Mouse (Mus musculus) heart, adult 8-10 months (tissue): ENCODE data around the gene Pcbp4. TPM values are rescaled to one million over a fixed set of nuclear protein-coding genes. Genes with fewer than 3 reads are reported as not detected.

Source experiments
- DNase-seq: peaks from one replicate; pipeline ENCODE4 v3.0.0; 2022; ENCODE audit warnings: low spot score
- total RNA-seq, 4 experiments: library from RNA; stranded (reverse); gene quantifications; 2 replicates each; pipeline ENCODE4 v1.2.4; 2022

The Pcbp4 gene
- total RNA-seq, 4 experiments from 2014 or later = 72.2 to 76.0 (median 74.5) TPM

DNA sequence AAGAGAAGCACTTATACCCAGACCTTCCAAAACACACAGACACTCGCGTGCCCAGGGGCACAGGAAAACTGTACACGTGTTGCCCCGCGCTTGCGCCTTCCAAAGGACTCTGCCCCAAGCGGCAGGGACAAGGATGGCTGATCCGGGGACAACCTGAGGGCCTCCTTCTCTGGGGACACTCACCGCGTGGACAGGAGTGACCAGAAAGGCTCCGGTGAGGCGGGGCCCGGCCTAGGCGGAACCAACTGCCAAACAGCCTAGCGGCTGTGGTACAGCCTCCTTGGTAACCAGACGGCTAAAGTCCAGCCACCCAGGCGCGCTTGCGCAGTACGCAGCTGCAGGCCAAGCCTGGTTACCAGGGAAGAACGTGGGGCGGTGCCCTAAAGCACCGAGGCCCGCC, 5.7 kb upstream of the Pcbp4 start, which contains the start of the genes Abhd14b and Abhd14a:
Gene Abhd14b (plus strand): TSS at position 112 of the 400 bp plus-strand sequence.
Gene Abhd14a (minus strand): TSS at position 331 of the 400 bp plus-strand sequence.
- DNase-seq = peak; percentile 95

DNA sequence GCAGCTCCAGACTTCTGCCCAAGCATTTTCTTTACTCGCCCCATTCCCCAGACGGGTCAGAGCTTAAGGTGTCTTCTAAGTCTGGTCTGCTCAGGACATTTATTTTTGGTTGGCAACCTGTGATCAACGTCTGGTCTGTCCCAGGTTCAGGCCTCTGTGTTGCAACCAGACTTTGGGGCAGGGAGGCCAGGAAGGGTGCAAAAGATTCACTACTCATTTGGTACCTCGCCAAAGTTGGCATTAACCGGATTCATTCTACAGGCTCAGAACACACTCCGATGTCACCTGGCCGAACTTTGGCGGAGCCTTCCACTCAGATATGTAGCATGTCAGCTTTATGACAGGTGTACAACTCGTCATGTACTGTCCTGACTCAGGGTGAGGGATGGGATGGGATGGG, 5.1 kb upstream of the Pcbp4 start:
- no peak for DNase-seq

DNA sequence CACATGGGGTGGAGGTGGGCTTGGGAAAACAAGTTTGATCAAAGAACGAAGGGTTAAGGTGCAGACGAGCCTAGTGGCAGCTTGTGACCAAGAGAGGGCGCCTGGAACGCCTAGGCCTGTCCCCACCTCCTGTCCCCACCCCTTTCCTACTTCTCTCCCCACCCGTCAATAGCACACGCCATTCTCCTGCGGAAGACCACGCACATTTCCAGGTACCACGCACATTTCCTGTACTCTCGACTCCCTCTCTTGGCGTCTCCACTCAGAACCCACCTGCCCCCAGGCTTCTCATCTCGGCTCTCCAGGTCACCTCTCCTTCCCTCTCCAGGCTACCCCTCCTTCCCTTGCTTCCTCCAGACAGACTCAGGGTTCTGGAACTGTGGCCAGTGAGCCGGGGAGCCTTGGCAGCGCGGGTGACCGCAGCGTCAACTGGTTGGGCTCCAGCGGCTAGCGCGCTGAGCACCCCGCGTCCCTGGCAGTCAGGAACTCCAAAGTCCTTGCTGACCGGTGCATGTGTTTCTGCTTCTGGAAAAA, 4.5 kb upstream of the Pcbp4 start:
- peak; percentile 80 for DNase-seq

DNA sequence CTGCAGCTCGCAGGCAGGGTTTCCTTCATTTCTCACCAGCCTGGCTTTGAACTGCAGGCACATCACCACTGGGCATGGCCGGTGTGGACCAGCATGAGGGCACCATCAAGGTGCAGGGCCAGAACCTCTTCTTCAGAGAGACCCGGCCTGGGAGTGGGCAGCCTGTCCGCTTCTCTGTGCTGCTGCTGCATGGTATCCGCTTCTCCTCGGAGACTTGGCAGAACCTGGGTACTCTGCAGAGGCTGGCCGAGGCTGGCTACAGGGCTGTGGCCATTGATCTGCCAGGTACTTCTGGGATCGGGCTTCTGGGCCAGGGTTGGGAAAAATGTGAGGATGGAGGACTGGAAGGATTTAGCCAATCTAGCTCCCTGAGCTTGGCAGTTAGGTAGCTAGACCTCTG, 3.1 kb upstream of the Pcbp4 start:
- DNase-seq = no peak

DNA sequence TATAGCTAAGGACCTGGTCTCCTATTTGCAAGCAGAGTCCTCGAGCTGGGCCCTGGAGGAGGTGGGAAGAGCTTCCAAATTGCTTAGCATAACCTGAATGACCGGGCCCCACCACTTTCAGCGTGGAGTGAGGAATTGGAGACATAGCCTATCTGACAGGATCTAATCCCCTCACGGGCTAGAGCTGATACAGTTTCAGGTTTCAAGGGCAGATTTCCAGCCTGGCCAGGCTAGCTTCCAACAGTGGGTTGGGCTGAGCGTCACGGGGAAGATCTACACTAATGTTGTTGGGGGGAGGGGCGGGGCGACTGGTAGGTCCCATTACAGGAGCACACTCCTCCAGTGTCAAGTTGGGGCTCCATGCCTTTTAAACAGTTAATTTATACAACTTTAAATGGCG, 2.4 kb upstream of the Pcbp4 start:
- DNase-seq = no peak

DNA sequence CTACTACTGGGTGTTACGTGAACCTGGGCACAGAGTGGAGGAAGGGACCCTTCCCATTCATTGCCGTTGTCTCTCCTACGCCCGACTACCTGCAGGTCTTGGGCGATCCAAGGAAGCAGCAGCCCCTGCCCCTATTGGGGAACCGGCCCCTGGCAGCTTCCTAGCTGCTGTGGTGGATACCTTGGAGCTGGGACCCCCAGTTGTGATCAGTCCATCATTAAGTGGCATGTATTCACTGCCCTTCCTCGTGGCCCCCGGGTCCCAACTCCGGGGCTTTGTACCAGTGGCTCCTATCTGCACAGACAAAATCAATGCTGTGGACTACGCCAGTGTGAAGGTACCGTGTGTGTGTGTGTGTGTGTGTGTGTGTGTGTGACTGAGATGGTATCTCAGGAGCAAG, 1.8 kb upstream of the Pcbp4 start:
- no peak for DNase-seq

DNA sequence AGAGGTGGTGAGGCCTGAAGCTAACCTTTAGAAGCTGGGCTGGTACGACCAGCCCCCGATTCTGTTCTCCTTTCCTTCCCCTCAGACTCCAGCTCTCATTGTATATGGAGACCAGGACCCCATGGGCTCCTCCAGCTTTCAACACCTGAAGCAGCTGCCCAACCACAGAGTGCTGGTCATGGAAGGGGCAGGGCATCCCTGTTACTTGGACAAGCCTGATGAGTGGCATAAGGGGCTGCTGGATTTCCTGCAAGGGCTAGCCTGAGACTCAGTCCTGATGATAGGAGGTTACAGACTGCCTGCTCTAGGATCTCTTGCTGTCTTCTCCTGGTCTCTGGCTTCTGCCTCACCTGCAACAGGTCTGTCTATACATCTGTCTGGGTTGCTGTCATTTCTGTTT, 1.2 kb upstream of the Pcbp4 start:
- no peak for DNase-seq

DNA sequence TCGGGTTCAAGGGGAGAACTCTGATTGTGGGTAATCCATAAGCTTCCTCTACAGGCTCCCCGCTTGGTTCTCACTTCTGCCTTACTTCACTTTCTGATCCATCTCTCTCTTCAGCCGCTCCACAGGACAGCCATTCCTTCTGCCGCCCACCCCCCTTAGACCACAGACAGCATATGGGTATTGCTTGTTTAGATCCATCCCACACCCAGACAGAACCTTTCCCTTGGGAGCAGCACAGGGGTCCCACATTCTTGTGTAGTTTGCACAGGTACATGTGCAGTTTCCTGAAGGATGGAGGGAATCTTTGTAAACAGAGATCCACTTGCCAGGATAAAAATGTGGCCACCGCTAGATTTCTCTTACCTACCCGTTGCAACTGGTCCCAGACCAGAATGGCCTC, 740 bp upstream of the Pcbp4 start:
- DNase-seq = no peak

DNA sequence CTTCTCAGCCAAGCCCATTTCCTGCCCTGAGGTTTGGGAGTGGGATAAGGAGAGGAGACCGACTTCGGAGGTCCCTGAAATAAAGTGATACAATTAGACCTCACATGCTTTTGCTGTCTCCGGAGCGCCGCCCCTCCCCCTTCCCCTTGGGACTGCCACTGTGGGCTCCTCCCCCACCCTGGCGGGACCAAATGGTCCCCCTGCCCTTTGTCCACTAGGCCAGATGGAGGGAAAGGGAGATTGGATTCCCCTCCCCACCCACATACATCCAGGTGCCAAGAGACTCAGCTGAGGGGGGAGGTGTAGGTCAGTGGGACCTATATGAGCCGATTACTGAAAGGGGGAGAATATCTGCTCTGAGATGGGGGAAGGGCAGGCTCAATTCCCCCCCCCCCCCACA, 270 bp upstream of the Pcbp4 start:
- DNase-seq = no peak

DNA sequence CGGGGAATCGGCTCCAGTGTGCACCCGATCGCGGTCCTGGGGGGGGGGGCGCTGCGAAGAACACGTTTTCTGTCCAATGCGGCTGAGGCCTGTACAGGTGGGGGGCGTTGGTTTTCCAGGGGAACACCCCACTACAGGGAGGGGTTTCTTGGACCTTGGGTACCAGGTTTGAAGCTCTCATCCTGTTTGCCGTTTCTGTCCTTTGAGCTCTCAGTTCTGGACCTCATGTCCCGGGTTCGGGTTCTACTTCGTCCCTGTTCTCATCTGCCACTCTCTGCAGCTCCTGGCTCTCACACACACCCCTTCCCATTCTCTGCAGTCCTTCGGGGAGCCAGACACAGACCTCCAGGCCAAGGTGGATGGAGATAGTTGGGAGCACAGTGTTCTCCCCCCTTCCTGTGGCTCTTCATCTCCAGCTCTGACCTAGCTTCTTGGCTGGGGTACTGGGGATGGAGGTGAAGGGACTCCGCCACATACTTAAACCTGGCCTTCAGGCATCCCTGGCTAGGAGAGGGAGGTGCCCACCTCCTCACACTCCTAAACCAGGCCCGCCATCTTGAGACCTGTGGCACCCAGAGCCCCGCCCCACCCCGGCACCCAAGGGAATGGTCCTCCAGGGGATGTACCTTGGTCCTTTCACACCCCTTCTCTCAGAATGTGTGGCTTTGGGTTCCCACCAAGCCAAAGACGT, 1.1 kb downstream of the Pcbp4 start:
- DNase-seq = no peak

DNA sequence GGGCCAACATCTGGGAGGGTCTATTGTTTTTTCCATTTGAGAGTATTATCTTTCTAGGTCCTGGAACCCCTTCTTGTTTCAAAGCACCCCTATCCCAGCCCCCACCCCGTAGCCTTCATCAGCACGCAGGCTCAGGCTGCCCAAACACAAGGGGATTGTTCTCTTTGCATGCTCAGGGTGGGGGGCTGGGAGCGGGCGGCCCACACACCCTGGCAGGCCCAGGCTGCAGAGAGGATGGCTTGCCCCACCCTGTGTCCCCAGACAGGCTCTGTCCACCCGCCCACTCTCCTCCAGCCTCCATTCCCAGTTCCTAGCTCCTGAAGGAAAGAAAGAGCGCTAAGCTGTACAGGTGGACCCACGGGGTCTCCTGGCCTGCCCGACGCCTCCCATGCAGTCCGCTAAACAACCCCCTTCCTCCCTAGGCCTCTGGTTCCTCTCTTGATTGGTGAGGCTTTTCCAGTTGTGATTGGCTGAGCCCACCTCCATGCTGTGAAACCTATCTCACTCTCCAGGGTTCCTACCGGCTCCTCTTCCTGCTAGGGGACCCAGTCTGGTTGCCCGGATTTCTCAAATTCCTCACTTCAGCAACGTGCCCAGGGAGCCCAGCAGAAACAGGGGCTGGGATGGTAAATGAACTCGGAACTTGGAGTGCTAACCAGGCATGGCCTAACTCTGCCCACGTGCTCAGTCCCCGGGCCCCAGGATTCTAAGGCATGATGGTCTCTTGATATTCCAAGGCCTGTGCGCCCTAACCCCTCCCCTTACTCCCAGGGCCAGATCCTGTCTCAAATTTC, 2.0 kb downstream of the Pcbp4 start:
- no peak for DNase-seq

DNA sequence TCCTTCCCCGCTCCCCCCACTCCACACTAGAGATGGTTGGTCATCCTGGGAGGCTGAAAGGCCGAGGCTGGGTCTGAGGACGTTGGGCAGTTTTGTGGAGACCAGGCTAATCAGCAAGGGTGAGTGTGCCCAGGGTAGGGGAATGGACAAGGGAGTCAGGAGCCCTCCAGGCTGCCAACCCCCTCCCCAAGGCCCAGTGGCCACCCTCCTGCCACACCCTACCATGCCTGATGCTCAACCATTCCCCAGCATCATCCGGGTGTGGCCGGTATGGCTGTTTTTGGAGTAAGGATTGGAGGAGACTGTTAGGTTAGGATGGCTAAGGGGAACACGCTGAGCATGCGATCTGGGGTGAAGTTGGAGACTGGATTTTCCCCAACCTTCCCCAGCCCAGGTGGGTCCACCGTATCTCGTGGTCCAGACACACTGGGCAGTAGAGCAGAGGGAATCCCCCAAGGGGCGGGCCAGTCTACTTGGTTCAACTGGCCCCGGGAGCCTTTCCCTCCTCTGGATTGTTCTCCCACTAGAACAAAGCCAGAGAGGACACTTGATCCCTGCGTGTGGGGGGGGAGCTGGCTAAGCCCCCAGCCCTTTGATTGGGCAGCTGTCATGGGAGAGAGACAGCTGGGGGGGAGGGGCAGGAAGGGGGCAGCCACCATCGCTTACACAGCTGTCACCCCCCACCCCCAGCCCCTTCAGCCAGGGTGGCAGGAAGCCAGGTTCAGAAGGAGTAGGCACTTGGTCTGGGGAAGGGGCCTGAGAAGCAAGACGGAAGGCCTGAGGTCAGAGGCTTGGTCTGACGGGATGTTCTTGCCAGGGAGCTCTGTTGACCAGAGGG, 3.5 kb downstream of the Pcbp4 start:
- DNase-seq = no peak

DNA sequence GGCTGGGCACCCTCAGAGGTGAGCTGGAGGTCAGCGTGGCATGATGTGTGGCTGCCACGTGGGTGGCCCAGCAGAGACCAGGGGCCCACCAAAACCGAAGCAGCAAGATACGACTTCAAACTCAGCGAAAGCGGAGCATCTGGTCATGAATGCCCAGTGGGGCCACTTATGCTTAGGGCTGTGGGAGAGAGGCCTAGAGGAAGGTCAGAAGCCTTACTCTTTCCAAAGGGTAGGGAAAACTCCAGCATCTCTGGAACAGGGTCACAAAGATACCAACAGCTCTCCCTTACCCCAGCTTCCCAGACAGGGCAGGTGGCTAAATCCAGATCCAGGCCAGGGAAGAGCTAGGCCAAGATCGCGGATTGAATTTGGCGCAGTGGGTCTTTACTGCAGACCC, 4.1 kb downstream of the Pcbp4 start:
- DNase-seq = no peak

DNA sequence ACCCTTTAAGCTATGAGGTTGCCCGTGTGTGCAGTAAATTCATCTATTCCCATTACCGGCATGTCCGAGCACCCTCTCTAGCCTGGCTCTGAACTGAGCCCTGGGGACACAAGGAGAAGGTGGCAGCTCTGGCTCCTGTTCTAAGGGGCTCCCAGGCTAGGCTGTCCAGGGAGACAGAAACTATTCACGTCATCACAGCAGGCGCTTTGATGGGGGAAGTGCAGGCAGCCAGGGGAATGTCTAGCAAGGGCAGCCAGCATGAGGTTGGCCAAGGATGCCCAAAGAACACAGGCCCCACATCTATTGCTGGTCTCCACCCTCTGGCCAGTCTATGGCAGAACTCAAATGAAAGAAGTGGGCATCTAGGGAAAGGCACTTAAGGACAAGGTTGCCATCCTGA, 4.8 kb downstream of the Pcbp4 start:
- DNase-seq = no peak

DNA sequence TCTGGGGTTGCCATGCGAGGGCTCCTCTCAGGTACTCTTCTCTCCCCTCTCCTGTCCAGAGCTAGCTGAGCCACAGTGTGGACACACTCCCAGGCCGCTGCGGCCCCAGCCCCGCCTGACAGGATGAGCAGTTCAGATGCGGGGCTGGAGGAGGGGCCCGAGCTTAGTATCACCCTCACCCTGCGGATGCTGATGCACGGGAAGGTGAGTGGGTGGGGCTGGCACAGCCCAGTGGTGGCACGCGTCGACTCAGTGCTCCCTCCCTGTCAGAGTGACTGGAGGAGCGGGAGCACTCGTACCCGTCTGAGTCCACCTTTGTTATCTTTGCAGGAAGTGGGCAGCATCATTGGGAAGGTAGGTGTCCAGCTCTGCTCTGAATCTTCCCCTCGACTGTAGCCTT, 6.9 kb downstream of the Pcbp4 start:
- DNase-seq = no peak

DNA sequence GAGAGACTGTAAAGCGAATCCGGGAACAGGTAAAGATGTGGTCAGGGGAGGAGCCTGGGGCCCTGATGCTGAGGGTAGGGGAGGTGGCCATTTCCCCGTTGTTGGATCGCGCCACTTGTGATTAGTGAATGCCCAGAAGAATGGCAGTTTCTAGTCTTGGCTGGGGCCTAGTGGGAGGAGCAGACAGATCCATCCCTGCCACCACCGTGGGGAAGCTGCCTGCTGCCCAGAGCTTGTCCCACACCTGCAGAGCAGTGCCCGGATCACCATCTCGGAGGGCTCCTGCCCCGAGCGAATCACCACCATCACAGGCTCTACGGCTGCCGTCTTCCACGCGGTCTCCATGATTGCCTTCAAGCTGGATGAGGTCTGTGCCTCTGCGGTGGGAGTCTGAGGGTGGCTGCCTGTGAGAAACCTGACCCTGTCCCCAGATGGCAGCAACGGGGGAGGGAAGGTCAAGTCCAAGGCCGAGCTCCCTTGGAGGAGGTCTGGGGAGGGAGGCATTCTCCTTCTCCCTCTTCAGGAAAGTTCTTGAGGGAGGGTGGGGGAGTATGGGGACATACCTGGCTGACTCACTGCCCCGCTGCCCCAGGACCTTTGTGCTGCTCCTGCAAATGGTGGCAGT, 7.4 kb downstream of the Pcbp4 start:
- DNase-seq = no peak

DNA sequence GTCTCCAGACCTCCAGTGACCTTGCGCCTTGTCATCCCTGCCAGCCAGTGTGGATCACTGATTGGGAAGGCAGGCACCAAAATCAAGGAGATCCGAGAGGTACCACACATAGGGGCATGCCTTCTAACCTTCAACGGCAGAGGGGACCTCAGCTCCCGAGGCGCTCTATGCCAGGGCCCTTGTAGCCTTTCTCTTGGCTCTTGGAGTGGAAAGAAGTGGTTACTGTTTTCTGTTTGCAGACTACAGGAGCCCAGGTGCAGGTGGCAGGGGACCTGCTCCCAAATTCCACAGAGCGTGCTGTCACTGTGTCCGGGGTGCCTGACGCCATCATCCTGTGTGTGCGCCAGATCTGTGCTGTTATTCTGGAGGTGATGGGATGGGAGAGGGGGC, 7.9 kb downstream of the Pcbp4 start:
- DNase-seq = no peak

DNA sequence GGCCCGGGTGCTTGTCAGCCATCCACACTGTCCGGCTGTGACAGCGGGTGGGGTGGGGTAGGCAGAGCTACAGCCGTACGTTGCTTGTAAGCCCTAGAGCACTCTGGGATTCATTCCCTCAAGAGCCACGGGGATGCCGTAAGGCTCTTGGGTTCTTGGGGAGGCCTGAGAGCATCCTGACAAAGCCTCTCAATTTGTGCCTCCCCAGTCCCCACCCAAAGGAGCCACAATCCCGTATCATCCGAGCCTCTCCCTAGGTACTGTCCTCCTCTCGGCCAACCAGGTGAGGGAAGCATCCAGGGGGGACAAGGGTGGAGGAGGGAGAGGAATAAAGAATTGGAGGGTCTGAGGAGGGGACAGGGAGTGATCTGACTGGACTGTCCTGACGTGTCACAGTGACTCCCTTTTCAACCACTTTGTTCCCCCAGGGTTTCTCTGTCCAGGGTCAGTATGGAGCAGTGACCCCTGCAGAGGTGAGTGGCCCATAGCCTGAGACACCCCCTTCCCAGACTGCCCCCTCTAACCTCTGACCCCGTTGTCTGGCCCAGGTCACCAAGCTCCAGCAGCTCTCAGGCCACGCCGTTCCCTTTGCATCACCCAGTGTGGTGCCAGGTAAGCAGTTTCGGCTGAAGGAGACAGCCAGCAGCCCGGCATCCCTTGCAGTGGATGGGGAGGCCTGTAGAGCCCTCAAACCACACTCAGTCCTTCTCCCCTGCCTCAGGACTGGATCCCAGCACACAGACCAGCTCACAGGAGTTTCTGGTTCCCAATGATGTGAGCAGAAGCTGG, 8.7 kb downstream of the Pcbp4 start:
- DNase-seq = no peak

DNA sequence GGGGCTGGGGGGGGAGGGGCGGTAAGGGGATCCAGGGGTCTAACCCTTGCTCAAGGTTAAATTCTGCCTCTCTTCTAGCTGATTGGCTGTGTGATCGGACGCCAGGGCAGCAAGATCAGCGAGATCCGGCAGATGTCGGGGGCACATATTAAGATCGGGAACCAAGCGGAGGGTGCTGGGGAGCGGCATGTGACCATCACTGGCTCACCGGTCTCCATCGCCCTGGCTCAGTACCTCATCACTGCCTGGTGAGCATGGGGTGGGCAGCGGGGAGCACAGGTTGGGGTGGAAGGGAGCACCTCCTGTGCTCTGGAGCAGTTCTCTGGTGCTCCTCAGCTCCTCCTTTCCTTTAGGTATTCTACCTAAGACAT, 9.3 kb downstream of the Pcbp4 start:
- no peak for DNase-seq

DNA sequence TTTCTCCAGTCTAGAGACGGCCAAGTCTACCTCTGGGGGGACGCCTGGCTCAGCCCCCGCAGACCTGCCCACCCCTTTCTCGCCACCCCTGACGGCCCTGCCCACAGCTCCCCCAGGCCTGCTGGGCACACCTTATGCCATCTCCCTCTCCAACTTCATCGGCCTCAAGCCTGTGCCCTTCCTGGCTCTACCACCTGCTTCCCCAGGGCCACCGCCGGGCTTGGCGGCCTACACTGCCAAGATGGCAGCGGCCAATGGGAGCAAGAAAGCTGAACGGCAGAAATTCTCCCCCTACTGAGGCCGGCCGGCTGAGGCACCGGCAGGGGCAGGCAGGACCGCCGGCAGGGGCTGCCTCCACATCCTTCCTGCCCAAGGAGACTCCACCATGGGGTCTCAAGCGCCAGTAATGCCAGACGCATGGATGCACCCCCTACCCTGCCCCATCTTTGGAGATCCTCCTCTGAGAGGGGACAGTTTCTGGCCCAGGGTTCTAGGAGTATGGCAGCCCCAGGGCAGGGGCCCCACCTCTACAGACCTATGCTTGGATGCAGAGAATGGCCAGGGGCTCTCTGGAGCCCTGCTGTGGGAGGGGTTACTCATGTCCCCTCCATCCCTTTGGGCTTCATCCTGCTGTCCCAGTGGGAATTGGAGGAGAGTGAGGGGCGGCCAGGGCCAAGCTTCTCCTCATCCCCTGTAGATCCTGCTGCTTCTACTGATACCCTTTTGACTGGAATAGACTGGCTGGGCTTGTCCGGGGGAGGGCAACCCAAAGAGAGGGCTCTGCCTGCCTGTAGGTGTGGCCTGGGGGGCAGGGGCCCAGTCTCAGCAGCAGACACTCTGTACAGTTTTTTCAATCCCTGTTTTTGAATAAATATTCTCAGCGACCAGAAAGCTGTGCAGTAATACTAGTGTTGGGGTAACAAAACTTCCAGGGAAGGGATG, 10.3 kb downstream of the Pcbp4 start:
- no peak for DNase-seq
